Mouse (Mus musculus) limb, embryonic 13.5 days (tissue): Measurements from ENCODE around the gene Nrarp. TPM values are rescaled to one million over a fixed set of nuclear protein-coding genes. Genes with fewer than 3 reads are reported as not detected.
A peak's percentile ranks its signal among the peaks of the same experiment; 100 is the strongest.

ENCODE experiments used
- ATAC-seq: fragments of 200-750 bp; cut with Nextera tagmentation; 2 replicates; pipeline ENCODE4 v1.8.0; 2017; ENCODE audit warnings: low read depth, moderate number of reproducible peaks, moderate TSS enrichment; ENCODE audit not compliant: low FRiP score
- H3K27ac ChIP-seq: fragments of 300-500 bp; sonication (generic); 2 replicates; pipeline ENCODE4 v1.5.1; 2015; ENCODE audit warnings: inconsistent platforms, mild to moderate bottlenecking, moderate library complexity
- H3K27me3 ChIP-seq: fragments of 300-500 bp; sonication (generic); 2 replicates; pipeline ENCODE4 v1.6.1; 2015; ENCODE audit warnings: mild to moderate bottlenecking, inconsistent platforms
- H3K36me3 ChIP-seq: fragments of 300-500 bp; sonication (generic); 2 replicates; pipeline ENCODE4 v1.6.1; 2015; ENCODE audit warnings: inconsistent platforms, mild to moderate bottlenecking, moderate library complexity
- H3K4me1 ChIP-seq: fragments of 300-500 bp; sonication (generic); 2 replicates; pipeline ENCODE4 v1.6.1; 2015; ENCODE audit warnings: inconsistent platforms
- H3K4me2 ChIP-seq: fragments of 300-500 bp; sonication (generic); replicated peaks from 2 replicates; pipeline ENCODE4 v1.6.1; 2015; ENCODE audit warnings: inconsistent platforms, mild to moderate bottlenecking, moderate library complexity
- H3K4me3 ChIP-seq: fragments of 300-500 bp; sonication (generic); 2 replicates; pipeline ENCODE4 v1.5.1; 2015; ENCODE audit warnings: moderate library complexity, mild to moderate bottlenecking, inconsistent platforms
- H3K9ac ChIP-seq: fragments of 300-500 bp; sonication (generic); 2 replicates; pipeline ENCODE4 v1.6.1; 2015; ENCODE audit warnings: mild to moderate bottlenecking, inconsistent platforms
- H3K9me3 ChIP-seq: fragments of 300-500 bp; sonication (generic); 2 replicates; pipeline ENCODE4 v1.6.1; 2016; ENCODE audit warnings: inconsistent platforms
- WGBS: fragments of 180-500 bp; shearing (Covaris S2); methylation state at CpG from one replicate; pipeline ENCODE4 v1.1.7; 2015; 5-methylcytosine and 5-hydroxymethylcytosine counted together
- polyA plus RNA-seq: library from polyadenylated mRNA; unstranded; fragments of >200 nt; fragmentation: Nextera tagmentation; extraction: Ambion mirVana; gene quantifications from 2 replicates; pipeline ENCODE4 v1.2.1, GENCODE M21; 2015

The Nrarp gene
- polyA plus RNA-seq, 1 experiment from 2014 or later, result 15.3 TPM

GRCm38 (mm10) chr2:25203631-25204214 is 23.2 kb downstream of the Nrarp start:
- Histone ChIP-seq H3K4me2 (no peak overlapping the region), H3K9me3 (no peaks in the 10 kb centered on the region), H3K4me3 (no peak overlapping the region), H3K27ac (no peak overlapping the region), H3K36me3 (peaks cover 99% of the 10 kb centered on the region), H3K9ac (no peak overlapping the region), H3K4me1 (no peaks in the 10 kb centered on the region), H3K27me3 (no peaks in the 10 kb centered on the region)
- ATAC-seq, result no peak
- WGBS, result 75% methylated on average over 4 of the region's 4 CpGs

GRCm38 (mm10) chr2:25207593-25207992 is 27.0 kb downstream of the Nrarp start:
- H3K9ac ChIP-seq, result no peak overlapping the region
- H3K27me3 ChIP-seq, result 0 out of 2 replicates have a peak, but pooled peaks cover under 1% of the 10 kb centered on the region
- peaks cover 15% of the 10 kb centered on the region for H3K4me1 ChIP-seq
- no peak overlapping the region for H3K4me3 ChIP-seq
- 87% methylated on average over 1 of the region's 1 CpGs for WGBS
- H3K9me3 ChIP-seq, result no peaks in the 10 kb centered on the region
- no peak overlapping the region for H3K27ac ChIP-seq
- ATAC-seq, result no peak
- H3K36me3 ChIP-seq, result peaks cover 69% of the 10 kb centered on the region
- no peak overlapping the region for H3K4me2 ChIP-seq

- Histone ChIP-seq H3K9ac (peak overlapping the region; percentile 90), H3K4me1 (peaks cover 15% of the 10 kb centered on the region), H3K27ac (peak overlapping the region; percentile 90), H3K36me3 (peaks cover 38% of the 10 kb centered on the region), H3K4me3 (peak overlapping the region; percentile 71), H3K9me3 (no peaks in the 10 kb centered on the region), H3K4me2 (peak overlapping the region; percentile 94), H3K27me3 (peaks cover 3% of the 10 kb centered on the region; the same call in 1 of the 2 replicates)
- peak; percentile 6; the same call in 1 of the 2 replicates for ATAC-seq
- under 1% methylated on average over 24 of the region's 24 CpGs for WGBS
Observed at GRCm38 (mm10) chr2:25210686-25211085, 30.1 kb downstream of the Nrarp start.

GRCm38 (mm10) chr2:25211121-25211670 is 30.6 kb downstream of the Nrarp start, which contains the start of gene Nelfb:
Nelfb (minus strand) TSS chr2:25211489.
- Histone ChIP-seq H3K4me3 (peak within 1 kb of the TSS; percentile 71), H3K4me1 (peaks cover 15% of the 10 kb centered on the region), H3K27me3 (peaks cover 3% of the 10 kb centered on the region; the same call in 1 of the 2 replicates), H3K36me3 (peaks cover 33% of the 10 kb centered on the region), H3K9me3 (no peaks in the 10 kb centered on the region), H3K4me2 (peak within 1 kb of the TSS; percentile 94), H3K27ac (peak within 1 kb of the TSS; percentile 90), H3K9ac (peak within 1 kb of the TSS; percentile 90)
- WGBS, result under 1% methylated on average over 44 of the region's 44 CpGs
- ATAC-seq, result peak; percentile 94

GRCm38 (mm10) chr2:25213266-25213865 is 32.8 kb downstream of the Nrarp start:
- H3K27ac ChIP-seq, result no peak overlapping the region
- no peak for ATAC-seq
- no peak overlapping the region for H3K4me3 ChIP-seq
- H3K9ac ChIP-seq, result no peak overlapping the region
- H3K4me2 ChIP-seq, result no peak overlapping the region
- peaks cover 15% of the 10 kb centered on the region for H3K4me1 ChIP-seq
- H3K9me3 ChIP-seq, result no peaks in the 10 kb centered on the region
- WGBS, result 63% methylated on average over 23 of the region's 23 CpGs
- H3K36me3 ChIP-seq, result peaks cover 11% of the 10 kb centered on the region
- H3K27me3 ChIP-seq, result peaks cover 3% of the 10 kb centered on the region; the same call in 1 of the 2 replicates

GRCm38 (mm10) chr2:25214444-25214843 is 33.9 kb downstream of the Nrarp start, which contains the start of gene Stpg3:
Stpg3 (minus strand) TSS chr2:25214637.
- no peaks in the 10 kb centered on the region for H3K9me3 ChIP-seq
- WGBS, result 74% methylated on average over 3 of the region's 3 CpGs
- peaks cover 6% of the 10 kb centered on the region; the same call in 1 of the 2 replicates for H3K27me3 ChIP-seq
- H3K9ac ChIP-seq, result no peak within 1 kb of the TSS
- no peak for ATAC-seq
- H3K27ac ChIP-seq, result no peak within 1 kb of the TSS
- peaks cover 4% of the 10 kb centered on the region; the same call in 1 of the 2 replicates for H3K36me3 ChIP-seq
- H3K4me2 ChIP-seq, result no peak within 1 kb of the TSS
- no peak within 1 kb of the TSS for H3K4me3 ChIP-seq
- peaks cover 15% of the 10 kb centered on the region for H3K4me1 ChIP-seq

GRCm38 (mm10) chr2:25217666-25218065 is 37.1 kb downstream of the Nrarp start:
- H3K27ac ChIP-seq, result no peak overlapping the region
- WGBS, result 59% methylated on average over 2 of the region's 2 CpGs
- no peak overlapping the region for H3K9ac ChIP-seq
- no peaks in the 10 kb centered on the region for H3K9me3 ChIP-seq
- no peak overlapping the region for H3K4me2 ChIP-seq
- H3K4me1 ChIP-seq, result no peaks in the 10 kb centered on the region
- ATAC-seq, result no peak
- peaks cover 10% of the 10 kb centered on the region for H3K36me3 ChIP-seq
- no peak overlapping the region for H3K4me3 ChIP-seq
- H3K27me3 ChIP-seq, result peaks cover 5% of the 10 kb centered on the region; the same call in 1 of the 2 replicates

- H3K4me1 ChIP-seq, result peaks cover 4% of the 10 kb centered on the region
- no peak for ATAC-seq
- no peak within 1 kb of the TSS for H3K4me3 ChIP-seq
- no peak within 1 kb of the TSS for H3K9ac ChIP-seq
- H3K27ac ChIP-seq, result no peak within 1 kb of the TSS
- H3K27me3 ChIP-seq, result peaks cover 3% of the 10 kb centered on the region; the same call in 1 of the 2 replicates
- H3K4me2 ChIP-seq, result no peak within 1 kb of the TSS
- H3K9me3 ChIP-seq, result no peaks in the 10 kb centered on the region
- H3K36me3 ChIP-seq, result peaks cover 13% of the 10 kb centered on the region
Observed at GRCm38 (mm10) chr2:25218445-25218844, 37.9 kb downstream of the Nrarp start, which contains the start of gene Fam166a. Fam166a (plus strand) TSS chr2:25218745.

GRCm38 (mm10) chr2:25221331-25221772 is 40.8 kb downstream of the Nrarp start:
- H3K4me3 ChIP-seq, result no peak overlapping the region
- no peak overlapping the region for H3K9ac ChIP-seq
- H3K27ac ChIP-seq, result no peak overlapping the region
- 70% methylated on average over 5 of the region's 5 CpGs for WGBS
- H3K27me3 ChIP-seq, result peaks cover 3% of the 10 kb centered on the region; the same call in 1 of the 2 replicates
- no peak for ATAC-seq
- no peak overlapping the region for H3K4me2 ChIP-seq
- H3K9me3 ChIP-seq, result no peaks in the 10 kb centered on the region
- peaks cover 14% of the 10 kb centered on the region for H3K4me1 ChIP-seq
- peaks cover 13% of the 10 kb centered on the region for H3K36me3 ChIP-seq

GRCm38 (mm10) chr2:25223681-25224491 is 43.3 kb downstream of the Nrarp start:
- ATAC-seq, result peak; percentile 6
- peaks cover under 1% of the 10 kb centered on the region; the same call in 1 of the 2 replicates for H3K27me3 ChIP-seq
- 2% methylated on average over 49 of the region's 53 CpGs for WGBS
- H3K9me3 ChIP-seq, result no peaks in the 10 kb centered on the region
- peak overlapping the region; percentile 96 for H3K4me2 ChIP-seq
- H3K4me1 ChIP-seq, result peaks cover 16% of the 10 kb centered on the region
- H3K27ac ChIP-seq, result peak overlapping the region; percentile 90
- peak overlapping the region; percentile 91 for H3K4me3 ChIP-seq
- H3K36me3 ChIP-seq, result peaks cover 13% of the 10 kb centered on the region
- H3K9ac ChIP-seq, result peak overlapping the region; percentile 89

GRCm38 (mm10) chr2:25224492-25224765 is 43.9 kb downstream of the Nrarp start, which contains the start of gene Tubb4b:
Tubb4b (minus strand) TSS chr2:25224702.
- Histone ChIP-seq H3K27me3 (no peaks in the 10 kb centered on the region), H3K27ac (peak within 1 kb of the TSS; percentile 97), H3K9ac (peak within 1 kb of the TSS; percentile 89), H3K4me1 (peaks cover 18% of the 10 kb centered on the region), H3K36me3 (peaks cover 13% of the 10 kb centered on the region), H3K9me3 (no peaks in the 10 kb centered on the region), H3K4me2 (peak within 1 kb of the TSS; percentile 96), H3K4me3 (peak within 1 kb of the TSS; percentile 91)
- ATAC-seq, result no peak
- WGBS, result 0% methylated on average over 17 of the region's 17 CpGs
